Mouse (Mus musculus) mesoderm, embryonic 11.5 days (tissue): Measurements from ENCODE around the gene Asb12.
"Not testable (repeated sequence)": the region's sequence is repeated elsewhere in the genome, so short reads cannot be mapped to it uniquely, and the experiment has no call there.

ENCODE experiments used
- DNase-seq: peaks from one replicate; pipeline ENCODE4 v3.0.0-alpha.2; 2012; ENCODE audit warnings: low read depth, low spot score

The Asb12 gene

DNA sequence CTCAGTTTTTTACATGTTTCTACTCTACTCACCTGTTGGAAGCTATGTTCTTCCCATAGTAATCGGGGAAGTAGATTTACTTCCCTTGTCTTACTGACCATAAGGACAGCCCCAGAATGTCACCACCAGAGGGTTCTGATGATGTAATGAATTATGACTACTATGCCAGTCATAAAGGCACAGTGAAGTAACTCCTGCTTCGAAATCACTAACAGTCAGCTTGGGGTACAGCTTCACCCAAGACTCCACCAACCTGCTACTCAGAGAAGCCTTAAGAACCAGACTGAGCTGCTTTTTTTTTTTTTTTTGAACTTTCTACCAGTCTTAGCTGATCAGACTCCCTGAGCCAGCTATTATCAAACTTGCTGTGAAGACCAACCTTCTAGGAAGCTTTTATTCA lies at the start of gene Asb12, which contains the start of gene Pfn5:
Gene Asb12 (minus strand): TSS at position 101 of the 400 bp plus-strand sequence.
Gene Pfn5 (plus strand): TSS at position 218 of the 400 bp plus-strand sequence.
- no peak for DNase-seq

DNA sequence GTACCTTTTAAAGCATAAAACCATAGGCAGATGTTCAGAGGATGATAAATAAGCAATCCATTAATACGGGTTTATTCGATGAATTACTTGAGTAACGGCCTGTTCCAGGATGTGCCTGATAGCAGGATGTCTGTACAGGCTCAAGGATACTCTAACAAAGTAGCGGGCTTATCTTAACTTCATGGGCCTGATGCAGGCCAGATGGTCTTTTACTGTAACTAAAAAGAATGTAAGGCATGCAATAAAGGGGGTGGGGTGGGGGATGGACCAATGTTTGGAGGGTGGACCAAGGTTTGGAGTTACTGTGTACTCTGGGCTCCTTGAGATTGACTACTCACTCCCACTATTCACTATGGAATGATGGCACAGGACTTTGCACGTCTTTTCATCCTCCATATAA lies 42.8 kb upstream of the Asb12 start:
- peak; percentile 36 for DNase-seq

DNA sequence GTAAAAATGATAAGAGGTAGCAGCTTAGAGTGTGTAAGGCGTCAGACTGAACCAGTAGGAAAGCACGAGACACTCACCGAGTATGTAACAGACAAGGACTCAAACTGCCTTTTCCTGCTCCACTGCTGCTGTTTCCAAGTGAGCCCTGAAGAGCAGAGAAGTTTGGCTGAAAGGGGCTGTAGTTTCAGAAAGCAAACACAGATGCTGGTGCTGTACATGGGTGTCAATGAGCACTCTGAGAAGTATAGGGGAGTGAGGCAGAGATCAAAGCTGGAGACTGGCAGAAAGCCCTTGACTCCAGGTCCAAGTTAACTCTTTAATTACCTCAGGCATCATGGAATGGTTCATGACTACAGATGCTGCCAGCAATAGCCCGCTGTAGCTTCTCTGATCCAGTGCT lies 3.5 kb downstream of the Asb12 start:
- no peak for DNase-seq

- DNase-seq: not testable (repeated sequence)
Observed at GRCm38 (mm10) chrX:95535493-95535892, 22.3 kb downstream of the Asb12 start.

- DNase-seq: no peak
Observed at GRCm38 (mm10) chrX:95525166-95525565, 32.6 kb downstream of the Asb12 start.

DNA sequence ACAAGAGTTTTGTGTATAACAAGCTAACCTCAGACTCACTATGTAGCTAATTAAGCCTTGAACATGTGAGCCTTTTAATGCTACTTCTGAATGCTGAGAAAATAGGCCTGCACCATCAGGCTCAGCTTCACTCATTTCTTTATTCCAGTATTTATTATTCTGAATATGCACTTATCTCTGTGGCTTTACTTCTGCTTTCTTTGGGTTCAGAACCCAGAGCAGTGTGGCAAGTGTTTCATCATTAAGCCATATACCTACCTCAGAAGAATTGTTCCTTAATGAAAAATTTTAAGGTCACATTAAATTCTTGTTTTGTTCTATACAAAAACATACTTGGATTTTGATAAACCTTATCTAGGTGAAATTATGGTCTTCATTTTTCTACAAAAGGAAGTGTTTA lies 33.9 kb downstream of the Asb12 start:
- no peak for DNase-seq

- no peak for DNase-seq
Observed at GRCm38 (mm10) chrX:95457166-95457565, 100.6 kb downstream of the Asb12 start.

DNA sequence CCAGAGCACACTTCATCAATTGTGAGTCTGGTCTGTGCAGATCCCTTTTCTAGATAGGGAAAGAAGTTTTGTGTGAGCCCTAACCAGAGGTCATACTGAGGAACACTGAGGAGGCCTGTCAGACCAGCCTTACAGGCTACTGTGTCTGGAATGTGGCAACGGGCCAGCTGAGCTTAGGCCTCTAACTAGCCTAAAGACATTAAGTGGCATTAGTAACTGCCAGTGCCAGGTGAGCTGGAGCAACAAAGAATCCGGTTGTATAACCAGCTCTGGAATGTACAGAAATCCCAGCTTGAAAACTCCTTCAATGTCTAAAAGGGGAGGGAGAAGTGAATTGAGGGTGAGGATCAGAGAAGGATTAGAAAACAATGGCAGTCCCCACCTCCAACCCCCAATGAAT lies 111.9 kb downstream of the Asb12 start:
- no peak for DNase-seq

DNA sequence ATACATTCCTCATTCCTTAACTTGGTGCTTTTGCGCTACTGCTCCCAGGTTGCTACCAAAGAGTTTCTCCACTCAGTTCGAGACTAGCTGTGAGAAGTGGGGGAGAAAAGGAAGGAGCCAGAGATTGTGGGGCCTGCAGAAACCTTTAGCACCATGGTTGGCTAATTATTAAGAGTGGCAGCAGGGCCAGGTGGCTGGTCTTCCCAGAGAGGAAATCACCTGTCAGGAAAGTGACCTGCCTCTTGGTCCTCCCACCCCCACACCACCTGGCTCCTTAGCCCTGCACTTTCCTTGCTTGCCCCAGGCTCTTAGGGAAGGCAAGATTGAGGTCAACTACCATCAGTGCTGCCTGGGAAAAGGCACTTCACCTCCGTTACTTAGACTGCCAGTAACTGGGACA lies 112.6 kb downstream of the Asb12 start:
- no peak for DNase-seq

DNA sequence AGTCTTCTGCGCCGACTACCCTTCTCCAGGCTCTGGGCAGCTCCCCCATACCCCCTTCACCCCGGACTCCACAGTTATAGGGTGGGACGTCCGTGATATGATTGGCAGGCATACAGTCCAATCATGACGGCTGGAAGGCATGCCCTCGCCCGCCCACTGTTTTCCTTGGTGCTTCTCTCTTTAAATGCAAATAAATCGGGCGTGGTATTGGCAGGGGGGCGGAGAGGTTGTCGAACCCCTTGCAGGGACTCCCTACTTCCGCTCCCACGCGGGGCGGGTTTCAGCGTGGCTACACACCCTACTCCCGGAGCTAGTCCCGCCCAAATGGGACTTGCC lies 113.0 kb downstream of the Asb12 start, which contains the start of gene Amer1:
Gene Amer1 (minus strand): TSS at position 97 of the 336 bp plus-strand sequence.
- peak; percentile 91 for DNase-seq

GRCm38 (mm10) chrX:95443898-95444775 lies 113.7 kb downstream of the Asb12 start:
- DNase-seq: peak; percentile 48

GRCm38 (mm10) chrX:95443390-95443789 lies 114.4 kb downstream of the Asb12 start:
- peak; percentile 6 for DNase-seq

DNA sequence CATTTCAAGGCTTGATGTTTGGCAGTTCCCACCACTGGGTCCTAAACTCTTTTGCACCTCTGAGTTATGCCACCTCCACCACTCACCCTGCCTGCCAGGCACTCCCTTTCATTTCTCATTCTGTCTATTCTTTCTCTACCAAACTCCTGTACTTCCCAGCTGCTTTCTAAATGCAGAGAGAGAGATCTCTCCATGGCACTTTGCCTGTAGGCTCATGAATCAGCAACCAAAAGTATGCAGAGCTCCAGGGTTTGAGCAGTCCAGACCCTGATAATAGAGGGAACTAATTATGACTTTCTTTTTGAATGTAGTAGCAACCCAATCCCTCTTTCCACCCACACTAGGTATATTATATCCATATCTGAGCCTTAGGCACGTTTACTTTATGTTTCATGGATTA lies 115.5 kb downstream of the Asb12 start:
- DNase-seq: no peak

DNA sequence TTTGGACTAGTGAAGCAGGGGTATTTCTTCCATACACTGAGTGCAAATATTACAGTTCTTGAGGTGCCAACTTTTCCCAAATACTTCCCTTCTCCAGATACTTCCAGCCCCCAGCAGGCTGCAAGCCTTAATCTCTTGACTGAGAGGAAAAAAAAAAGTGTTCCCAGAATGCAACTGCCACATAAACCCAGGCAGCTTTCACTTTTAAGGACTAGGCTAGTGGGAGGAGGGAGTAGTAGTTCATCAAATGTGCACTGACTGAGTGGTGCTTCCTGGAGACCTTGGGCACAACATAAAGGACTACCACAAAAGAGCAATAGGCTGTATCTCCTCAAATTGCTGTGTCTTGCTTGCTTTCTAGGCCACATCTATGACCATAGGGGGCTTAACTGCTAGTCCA lies 116.5 kb downstream of the Asb12 start:
- DNase-seq: no peak

GRCm38 (mm10) chrX:95438491-95438890 lies 119.3 kb downstream of the Asb12 start:
- DNase-seq: no peak

- DNase-seq: no peak
Observed at GRCm38 (mm10) chrX:95437236-95437635, 120.6 kb downstream of the Asb12 start.
